Mouse (Mus musculus): ENCODE data around the gene Acer2. TPM values are rescaled to one million over a fixed set of nuclear protein-coding genes. Genes with fewer than 3 reads are reported as not detected.

Acer2 gene
- polyA plus RNA-seq, 1 experiment from 2014 or later: 31.0 TPM

- WGBS: 60% methylated on average over 6 of the region's 6 CpGs
- H3K36me3 ChIP-seq (ENCODE audit: control insufficient read depth, insufficient read depth, low read length): no peaks in the 10 kb centered on the region
These were observed 28.2 kb downstream of the Acer2 start for GRCm38 (mm10) chr4:86902351-86902750.

GRCm38 (mm10) chr4:86904969-86905368 is 30.8 kb downstream of the Acer2 start:
- Histone ChIP-seq H3K36me3 (ENCODE audit: control insufficient read depth, insufficient read depth, low read length) (no peaks in the 10 kb centered on the region), H3K27me3 (ENCODE audit: control insufficient read depth, insufficient read depth, low read length) (no peaks in the 10 kb centered on the region), H3K9ac (replicated peaks; ENCODE audit: low read depth, low read length) (no peak overlapping the region), H3K4me1 (ENCODE audit: control insufficient read depth, insufficient read depth, low read length) (no peaks in the 10 kb centered on the region), H3K27ac (ENCODE audit: low read length) (no peak overlapping the region), H3K4me2 (replicated peaks; ENCODE audit: low read depth, low read length) (no peak overlapping the region), H3K4me3 (ENCODE audit: low read depth, low read length) (no peak overlapping the region), H3K9me3 (ENCODE audit: control insufficient read depth, low read depth, low read length) (no peaks in the 10 kb centered on the region)
- WGBS: 35% methylated on average over 3 of the region's 3 CpGs
- no peak for ATAC-seq (ENCODE audit: insufficient number of reproducible peaks, insufficient read depth, low FRiP score, low read depth)

More at GRCm38 (mm10) chr4:86902351-86902750, 28.2 kb downstream of the Acer2 start:
- no peak overlapping the region for H3K4me3 ChIP-seq (ENCODE audit: low read depth, low read length)
- no peaks in the 10 kb centered on the region for H3K27me3 ChIP-seq (ENCODE audit: control insufficient read depth, insufficient read depth, low read length)
- no peak for ATAC-seq (ENCODE audit: insufficient number of reproducible peaks, insufficient read depth, low FRiP score, low read depth)
- no peak overlapping the region for H3K27ac ChIP-seq (ENCODE audit: low read length)
- H3K9ac ChIP-seq (replicated peaks; ENCODE audit: low read depth, low read length): no peak overlapping the region
- H3K4me2 ChIP-seq (replicated peaks; ENCODE audit: low read depth, low read length): no peak overlapping the region
- H3K4me1 ChIP-seq (ENCODE audit: control insufficient read depth, insufficient read depth, low read length): no peaks in the 10 kb centered on the region
- no peaks in the 10 kb centered on the region for H3K9me3 ChIP-seq (ENCODE audit: control insufficient read depth, low read depth, low read length)

GRCm38 (mm10) chr4:86905869-86906268 is 31.7 kb downstream of the Acer2 start:
- no peak overlapping the region for H3K4me3 ChIP-seq (ENCODE audit: low read depth, low read length)
- H3K4me1 ChIP-seq (ENCODE audit: control insufficient read depth, insufficient read depth, low read length): no peaks in the 10 kb centered on the region
- no peaks in the 10 kb centered on the region for H3K27me3 ChIP-seq (ENCODE audit: control insufficient read depth, insufficient read depth, low read length)
- no peak overlapping the region for H3K9ac ChIP-seq (replicated peaks; ENCODE audit: low read depth, low read length)
- 86% methylated on average over 1 of the region's 1 CpGs for WGBS
- no peak overlapping the region for H3K4me2 ChIP-seq (replicated peaks; ENCODE audit: low read depth, low read length)
- no peak for ATAC-seq (ENCODE audit: insufficient number of reproducible peaks, insufficient read depth, low FRiP score, low read depth)
- H3K9me3 ChIP-seq (ENCODE audit: control insufficient read depth, low read depth, low read length): no peaks in the 10 kb centered on the region
- no peaks in the 10 kb centered on the region for H3K36me3 ChIP-seq (ENCODE audit: control insufficient read depth, insufficient read depth, low read length)
- no peak overlapping the region for H3K27ac ChIP-seq (ENCODE audit: low read length)

- Histone ChIP-seq H3K4me3 (ENCODE audit: low read depth, low read length) (no peak overlapping the region), H3K4me2 (replicated peaks; ENCODE audit: low read depth, low read length) (no peak overlapping the region), H3K4me1 (ENCODE audit: control insufficient read depth, insufficient read depth, low read length) (peaks cover 5% of the 10 kb centered on the region; the same call in 1 of the 2 replicates), H3K9ac (replicated peaks; ENCODE audit: low read depth, low read length) (no peak overlapping the region), H3K27ac (ENCODE audit: low read length) (no peak overlapping the region), H3K27me3 (ENCODE audit: control insufficient read depth, insufficient read depth, low read length) (no peaks in the 10 kb centered on the region), H3K36me3 (ENCODE audit: control insufficient read depth, insufficient read depth, low read length) (no peaks in the 10 kb centered on the region), H3K9me3 (ENCODE audit: control insufficient read depth, low read depth, low read length) (no peaks in the 10 kb centered on the region)
- WGBS: 27% methylated on average over 18 of the region's 18 CpGs
- peak; percentile 49; the same call in 1 of the 2 replicates for ATAC-seq (ENCODE audit: insufficient number of reproducible peaks, insufficient read depth, low FRiP score, low read depth)
These were observed 37.6 kb downstream of the Acer2 start for GRCm38 (mm10) chr4:86911576-86912341.

- Histone ChIP-seq H3K36me3 (ENCODE audit: control insufficient read depth, insufficient read depth, low read length) (no peaks in the 10 kb centered on the region), H3K27me3 (ENCODE audit: control insufficient read depth, insufficient read depth, low read length) (no peaks in the 10 kb centered on the region), H3K4me3 (ENCODE audit: low read depth, low read length) (no peak overlapping the region), H3K9ac (replicated peaks; ENCODE audit: low read depth, low read length) (no peak overlapping the region), H3K27ac (ENCODE audit: low read length) (no peak overlapping the region), H3K4me2 (replicated peaks; ENCODE audit: low read depth, low read length) (no peak overlapping the region), H3K4me1 (ENCODE audit: control insufficient read depth, insufficient read depth, low read length) (peaks cover 5% of the 10 kb centered on the region; the same call in 1 of the 2 replicates), H3K9me3 (ENCODE audit: control insufficient read depth, low read depth, low read length) (no peaks in the 10 kb centered on the region)
- WGBS: 78% methylated on average over 7 of the region's 7 CpGs
- no peak for ATAC-seq (ENCODE audit: insufficient number of reproducible peaks, insufficient read depth, low FRiP score, low read depth)
These were observed 38.6 kb downstream of the Acer2 start for GRCm38 (mm10) chr4:86912757-86913156.

- H3K9ac ChIP-seq (replicated peaks; ENCODE audit: low read depth, low read length): no peak overlapping the region
- no peak for ATAC-seq (ENCODE audit: insufficient number of reproducible peaks, insufficient read depth, low FRiP score, low read depth)
- H3K27ac ChIP-seq (ENCODE audit: low read length): no peak overlapping the region
- no peaks in the 10 kb centered on the region for H3K9me3 ChIP-seq (ENCODE audit: control insufficient read depth, low read depth, low read length)
- H3K4me2 ChIP-seq (replicated peaks; ENCODE audit: low read depth, low read length): no peak overlapping the region
- H3K4me3 ChIP-seq (ENCODE audit: low read depth, low read length): no peak overlapping the region
- no peaks in the 10 kb centered on the region for H3K27me3 ChIP-seq (ENCODE audit: control insufficient read depth, insufficient read depth, low read length)
- 66% methylated on average over 1 of the region's 1 CpGs for WGBS
- H3K4me1 ChIP-seq (ENCODE audit: control insufficient read depth, insufficient read depth, low read length): peaks cover 5% of the 10 kb centered on the region; the same call in 1 of the 2 replicates
- H3K36me3 ChIP-seq (ENCODE audit: control insufficient read depth, insufficient read depth, low read length): no peaks in the 10 kb centered on the region
These were observed 41.9 kb downstream of the Acer2 start for GRCm38 (mm10) chr4:86916062-86916461.

GRCm38 (mm10) chr4:86923476-86924055 is 49.4 kb downstream of the Acer2 start:
- H3K4me1 ChIP-seq (ENCODE audit: control insufficient read depth, insufficient read depth, low read length): no peaks in the 10 kb centered on the region
- no peaks in the 10 kb centered on the region for H3K9me3 ChIP-seq (ENCODE audit: control insufficient read depth, low read depth, low read length)
- no peak overlapping the region for H3K27ac ChIP-seq (ENCODE audit: low read length)
- ATAC-seq (ENCODE audit: insufficient number of reproducible peaks, insufficient read depth, low FRiP score, low read depth): no peak
- 81% methylated on average over 3 of the region's 3 CpGs for WGBS
- no peak overlapping the region; the same call in 1 of the 2 replicates for H3K9ac ChIP-seq (replicated peaks; ENCODE audit: low read depth, low read length)
- no peaks in the 10 kb centered on the region for H3K27me3 ChIP-seq (ENCODE audit: control insufficient read depth, insufficient read depth, low read length)
- H3K4me2 ChIP-seq (replicated peaks; ENCODE audit: low read depth, low read length): no peak overlapping the region
- H3K4me3 ChIP-seq (ENCODE audit: low read depth, low read length): no peak overlapping the region
- no peaks in the 10 kb centered on the region for H3K36me3 ChIP-seq (ENCODE audit: control insufficient read depth, insufficient read depth, low read length)

- WGBS: 10% methylated on average over 9 of the region's 9 CpGs
- no peak for ATAC-seq (ENCODE audit: insufficient number of reproducible peaks, insufficient read depth, low FRiP score, low read depth)
- Histone ChIP-seq H3K9ac (replicated peaks; ENCODE audit: low read depth, low read length) (no peak overlapping the region), H3K9me3 (ENCODE audit: control insufficient read depth, low read depth, low read length) (no peaks in the 10 kb centered on the region), H3K4me1 (ENCODE audit: control insufficient read depth, insufficient read depth, low read length) (no peaks in the 10 kb centered on the region), H3K27ac (ENCODE audit: low read length) (no peak overlapping the region), H3K4me3 (ENCODE audit: low read depth, low read length) (no peak overlapping the region), H3K27me3 (ENCODE audit: control insufficient read depth, insufficient read depth, low read length) (no peaks in the 10 kb centered on the region), H3K4me2 (replicated peaks; ENCODE audit: low read depth, low read length) (no peak overlapping the region), H3K36me3 (ENCODE audit: control insufficient read depth, insufficient read depth, low read length) (no peaks in the 10 kb centered on the region)
These were observed 50.7 kb downstream of the Acer2 start for GRCm38 (mm10) chr4:86924804-86925458.

Data from stomach, embryonic 14.5 days (tissue).